Mouse (Mus musculus) liver, embryonic 16.5 days (tissue): ENCODE results near the gene Hoxd13. TPM values are rescaled to one million over a fixed set of nuclear protein-coding genes. Genes with fewer than 3 reads are reported as not detected.

ENCODE experiments used
- ATAC-seq: fragments of 200-750 bp; cut with Nextera tagmentation; 2 replicates; pipeline ENCODE4 v1.8.0; 2017; ENCODE audit warnings: low read depth, mild to moderate bottlenecking, moderate number of reproducible peaks, moderate library complexity
- H3K27ac ChIP-seq: fragments of 300-500 bp; sonication (generic); 2 replicates; pipeline ENCODE4 v1.5.1; 2014; ENCODE audit warnings: mild to moderate bottlenecking, low read length
- H3K27me3 ChIP-seq: fragments of 300-500 bp; sonication (generic); 2 replicates; pipeline ENCODE4 v1.6.1; 2014; ENCODE audit warnings: low read depth, low read length, mixed read lengths; ENCODE audit not compliant: control insufficient read depth, insufficient read depth
- H3K36me3 ChIP-seq: fragments of 300-500 bp; sonication (generic); 2 replicates; pipeline ENCODE4 v1.6.1; 2014; ENCODE audit warnings: mild to moderate bottlenecking; ENCODE audit not compliant: control insufficient read depth, insufficient read depth
- H3K4me1 ChIP-seq: fragments of 300-500 bp; sonication (generic); 2 replicates; pipeline ENCODE4 v1.6.1; 2014; ENCODE audit warnings: low read depth, low read length, mixed read lengths; ENCODE audit not compliant: control insufficient read depth
- H3K4me2 ChIP-seq: fragments of 300-500 bp; sonication (generic); 2 replicates; pipeline ENCODE4 v1.6.1; 2014; ENCODE audit warnings: low read depth, low read length, mixed read lengths
- H3K4me3 ChIP-seq: fragments of 300-500 bp; sonication (generic); 2 replicates; pipeline ENCODE4 v1.5.1; 2014; ENCODE audit warnings: low read depth, mild to moderate bottlenecking, low read length
- H3K9ac ChIP-seq: fragments of 300-500 bp; sonication (generic); 2 replicates; pipeline ENCODE4 v1.6.1; 2014; ENCODE audit warnings: low read depth, low read length
- H3K9me3 ChIP-seq: fragments of 300-500 bp; sonication (generic); replicated peaks from 2 replicates; pipeline ENCODE4 v1.6.1; 2016; ENCODE audit warnings: low read length; ENCODE audit not compliant: control insufficient read depth
- WGBS: fragments of 180-500 bp; shearing (Covaris S2); extraction: QIAGEN DNeasy Blood & Tissue Kit; methylation state at CpG from one replicate; pipeline ENCODE4 v1.1.7; 2014; ENCODE audit not compliant: insufficient replicate concordance; 5-methylcytosine and 5-hydroxymethylcytosine counted together
- polyA plus RNA-seq: library from polyadenylated mRNA; unstranded; fragments of >200 nt; fragmentation: Nextera tagmentation; extraction: Ambion mirVana; gene quantifications from 2 replicates; pipeline ENCODE4 v1.2.1, GENCODE M21; 2015

The Hoxd13 gene
- polyA plus RNA-seq, 1 experiment from 2014 or later, result not detected

GRCm38 (mm10) chr2:74690338-74690716 is 22.2 kb downstream of the Hoxd13 start:
- peaks cover 91% of the 10 kb centered on the region for H3K27me3 ChIP-seq
- H3K9ac ChIP-seq, result no peak overlapping the region
- H3K4me2 ChIP-seq, result no peak overlapping the region
- no peak overlapping the region for H3K27ac ChIP-seq
- ATAC-seq, result no peak
- 6% methylated on average over 8 of the region's 8 CpGs for WGBS
- no peaks in the 10 kb centered on the region for H3K9me3 ChIP-seq
- H3K4me3 ChIP-seq, result no peak overlapping the region
- H3K36me3 ChIP-seq, result no peaks in the 10 kb centered on the region
- H3K4me1 ChIP-seq, result no peaks in the 10 kb centered on the region

- WGBS, result 2% methylated on average over 56 of the region's 56 CpGs
- H3K27me3 ChIP-seq, result peaks cover 96% of the 10 kb centered on the region
- no peak for ATAC-seq
- H3K4me1 ChIP-seq, result no peaks in the 10 kb centered on the region
- H3K4me3 ChIP-seq, result no peak within 1 kb of the TSS
- H3K4me2 ChIP-seq, result no peak within 1 kb of the TSS
- no peaks in the 10 kb centered on the region for H3K36me3 ChIP-seq
- no peak within 1 kb of the TSS for H3K9ac ChIP-seq
- H3K27ac ChIP-seq, result no peak within 1 kb of the TSS
- no peaks in the 10 kb centered on the region for H3K9me3 ChIP-seq
These were observed 23.2 kb downstream of the Hoxd13 start, which contains the start of gene Hoxd10 for GRCm38 (mm10) chr2:74691022-74691951. TSS of gene Hoxd10 (plus strand) at chr2:74691924.

GRCm38 (mm10) chr2:74691995-74692807 is 24.1 kb downstream of the Hoxd13 start:
- Histone ChIP-seq H3K4me2 (no peak overlapping the region), H3K9ac (no peak overlapping the region)
- no peak for ATAC-seq

GRCm38 (mm10) chr2:74692808-74693431 is 24.8 kb downstream of the Hoxd13 start:
- no peak overlapping the region for H3K27ac ChIP-seq
- H3K4me1 ChIP-seq, result no peaks in the 10 kb centered on the region
- H3K9me3 ChIP-seq, result no peaks in the 10 kb centered on the region
- ATAC-seq, result no peak
- no peak overlapping the region for H3K4me2 ChIP-seq
- H3K4me3 ChIP-seq, result no peak overlapping the region
- WGBS, result 1% methylated on average over 20 of the region's 20 CpGs
- peaks cover 96% of the 10 kb centered on the region for H3K27me3 ChIP-seq
- H3K9ac ChIP-seq, result no peak overlapping the region
- H3K36me3 ChIP-seq, result no peaks in the 10 kb centered on the region

More at GRCm38 (mm10) chr2:74691995-74692807, 24.1 kb downstream of the Hoxd13 start:
- H3K4me1 ChIP-seq, result no peaks in the 10 kb centered on the region
- no peak overlapping the region for H3K4me3 ChIP-seq
- H3K27ac ChIP-seq, result no peak overlapping the region
- H3K9me3 ChIP-seq, result no peaks in the 10 kb centered on the region
- 4% methylated on average over 35 of the region's 35 CpGs for WGBS
- peaks cover 96% of the 10 kb centered on the region for H3K27me3 ChIP-seq
- H3K36me3 ChIP-seq, result no peaks in the 10 kb centered on the region

GRCm38 (mm10) chr2:74693432-74693827 is 25.3 kb downstream of the Hoxd13 start:
- Histone ChIP-seq H3K9ac (no peak overlapping the region), H3K4me1 (no peaks in the 10 kb centered on the region), H3K36me3 (no peaks in the 10 kb centered on the region), H3K9me3 (no peaks in the 10 kb centered on the region), H3K27me3 (peaks cover 97% of the 10 kb centered on the region), H3K27ac (no peak overlapping the region), H3K4me3 (no peak overlapping the region), H3K4me2 (no peak overlapping the region)
- no peak for ATAC-seq
- WGBS, result 6% methylated on average over 4 of the region's 4 CpGs

GRCm38 (mm10) chr2:74694066-74694465 is 26.0 kb downstream of the Hoxd13 start:
- 1% methylated on average over 16 of the region's 16 CpGs for WGBS
- Histone ChIP-seq H3K9ac (no peak overlapping the region), H3K4me1 (no peaks in the 10 kb centered on the region), H3K27ac (no peak overlapping the region), H3K9me3 (no peaks in the 10 kb centered on the region), H3K4me3 (no peak overlapping the region), H3K27me3 (peaks cover 97% of the 10 kb centered on the region), H3K4me2 (no peak overlapping the region), H3K36me3 (no peaks in the 10 kb centered on the region)
- no peak for ATAC-seq

GRCm38 (mm10) chr2:74695383-74695782 is 27.3 kb downstream of the Hoxd13 start:
- peaks cover 98% of the 10 kb centered on the region for H3K27me3 ChIP-seq
- no peak overlapping the region for H3K4me3 ChIP-seq
- no peak overlapping the region for H3K9ac ChIP-seq
- no peak overlapping the region for H3K27ac ChIP-seq
- H3K4me1 ChIP-seq, result no peaks in the 10 kb centered on the region
- 14% methylated on average over 1 of the region's 1 CpGs for WGBS
- H3K36me3 ChIP-seq, result no peaks in the 10 kb centered on the region
- no peak overlapping the region for H3K4me2 ChIP-seq
- no peaks in the 10 kb centered on the region for H3K9me3 ChIP-seq
- ATAC-seq, result no peak

- peaks cover 100% of the 10 kb centered on the region for H3K27me3 ChIP-seq
- ATAC-seq, result no peak
- WGBS, result 9% methylated on average over 7 of the region's 7 CpGs
These were observed 27.8 kb downstream of the Hoxd13 start for GRCm38 (mm10) chr2:74695813-74696430.

More at GRCm38 (mm10) chr2:74695813-74696430, 27.8 kb downstream of the Hoxd13 start:
- Histone ChIP-seq H3K9ac (no peak overlapping the region), H3K27ac (no peak overlapping the region), H3K9me3 (no peaks in the 10 kb centered on the region), H3K4me3 (no peak overlapping the region), H3K36me3 (no peaks in the 10 kb centered on the region), H3K4me2 (no peak overlapping the region), H3K4me1 (no peaks in the 10 kb centered on the region)
